Mouse (Mus musculus): ENCODE results near the gene Ksr2.

GRCm38 (mm10) chr5:117486092-117486491 is 72.3 kb downstream of the Ksr2 start:
- TF ChIP-seq CTCF (IDR thresholded peaks at IDR 0.05; ENCODE audit: extremely low read depth, insufficient read length, insufficient replicate concordance, low read depth, low read length): no peak
- TF ChIP-seq POLR2A (IDR thresholded peaks at IDR 0.05; ENCODE audit: low read depth, low read length): no peak

Data from small intestine, adult 2 months (tissue).